Mouse (Mus musculus) intestine, postnatal 0 days (tissue): ENCODE data around the gene Stap2. TPM values are rescaled to one million over a fixed set of nuclear protein-coding genes. Genes with fewer than 3 reads are reported as not detected.

Source experiments
- ATAC-seq: fragments of 200-750 bp; cut with Nextera tagmentation; 2 replicates; pipeline ENCODE4 v1.8.0; 2017; ENCODE audit warnings: mild to moderate bottlenecking, moderate TSS enrichment, moderate library complexity
- H3K27ac ChIP-seq: fragments of 300-500 bp; sonication (generic); 2 replicates; pipeline ENCODE4 v1.5.1; 2014; ENCODE audit warnings: mild to moderate bottlenecking, low read depth, low read length, moderate library complexity
- H3K27me3 ChIP-seq: fragments of 300-500 bp; sonication (generic); replicated peaks from 2 replicates; pipeline ENCODE4 v1.6.1; 2014; ENCODE audit warnings: low read length, mixed read lengths; ENCODE audit not compliant: control insufficient read depth, insufficient read depth
- H3K36me3 ChIP-seq: fragments of 300-500 bp; sonication (generic); 2 replicates; pipeline ENCODE4 v1.6.1; 2014; ENCODE audit warnings: mild to moderate bottlenecking, moderate library complexity; ENCODE audit not compliant: control insufficient read depth, insufficient read depth
- H3K4me1 ChIP-seq: fragments of 300-500 bp; sonication (generic); replicated peaks from 2 replicates; pipeline ENCODE4 v1.6.1; 2014; ENCODE audit warnings: antibody characterized with exemption, low read length, mixed read lengths; ENCODE audit not compliant: control insufficient read depth, insufficient read depth
- H3K4me2 ChIP-seq: fragments of 300-500 bp; sonication (generic); replicated peaks from 2 replicates; pipeline ENCODE4 v1.6.1; 2014; ENCODE audit warnings: low read depth, mild to moderate bottlenecking, moderate library complexity
- H3K4me3 ChIP-seq: fragments of 300-500 bp; sonication (generic); 2 replicates; pipeline ENCODE4 v1.5.1; 2014; ENCODE audit warnings: low read depth, low read length
- H3K9ac ChIP-seq: fragments of 300-500 bp; sonication (generic); 2 replicates; pipeline ENCODE4 v1.6.1; 2014; ENCODE audit warnings: mild to moderate bottlenecking, low read depth, low read length
- H3K9me3 ChIP-seq: fragments of 300-500 bp; sonication (generic); 2 replicates; pipeline ENCODE4 v1.6.1; 2016; ENCODE audit warnings: mixed run types; ENCODE audit not compliant: control insufficient read depth
- CTCF ChIP-seq: sonication (generic); IDR thresholded peaks from 2 replicates; pipeline ENCODE4 v1.5.1; 2016; ENCODE audit warnings: low read depth, mild to moderate bottlenecking, control low read depth, antibody characterized with exemption, moderate library complexity
- WGBS: fragments of 180-500 bp; shearing (Covaris S2); extraction: QIAGEN DNeasy Blood & Tissue Kit; methylation state at CpG from one replicate; pipeline ENCODE4 v1.1.7; 2014; 5-methylcytosine and 5-hydroxymethylcytosine counted together
- polyA plus RNA-seq: library from polyadenylated mRNA; unstranded; fragments of >200 nt; fragmentation: Nextera tagmentation; extraction: Ambion mirVana; gene quantifications from 2 replicates; pipeline ENCODE4 v1.2.1, GENCODE M21; 2015

Stap2 gene
- polyA plus RNA-seq, 1 experiment from 2014 or later = 82.8 TPM

- no peak for TF ChIP-seq CTCF
- H3K36me3 ChIP-seq = no peaks in the 10 kb centered on the region
- 35% methylated on average over 16 of the region's 16 CpGs for WGBS
- H3K4me3 ChIP-seq = no peak overlapping the region
- no peak for ATAC-seq
- 0 out of 2 replicates have a peak, but pooled peaks cover 10% of the 10 kb centered on the region for H3K27me3 ChIP-seq
- H3K9me3 ChIP-seq = no peaks in the 10 kb centered on the region
- H3K9ac ChIP-seq = no peak overlapping the region
- 0 out of 2 replicates have a peak, but pooled peaks cover 2% of the 10 kb centered on the region for H3K4me1 ChIP-seq
- H3K27ac ChIP-seq = no peak overlapping the region
- H3K4me2 ChIP-seq = no peak overlapping the region
These were observed 51.2 kb downstream of the Stap2 start for GRCm38 (mm10) chr17:55954229-55954628.

- Histone ChIP-seq H3K27me3 (0 out of 2 replicates have a peak, but pooled peaks cover 10% of the 10 kb centered on the region), H3K4me3 (no peak overlapping the region), H3K36me3 (no peaks in the 10 kb centered on the region), H3K9me3 (no peaks in the 10 kb centered on the region), H3K4me2 (no peak overlapping the region), H3K27ac (no peak overlapping the region), H3K9ac (no peak overlapping the region), H3K4me1 (0 out of 2 replicates have a peak, but pooled peaks cover 2% of the 10 kb centered on the region)
- ATAC-seq = no peak
- WGBS = 80% methylated on average over 6 of the region's 6 CpGs
- TF ChIP-seq CTCF = no peak
These were observed 51.6 kb downstream of the Stap2 start for GRCm38 (mm10) chr17:55953751-55954150.

GRCm38 (mm10) chr17:55952447-55953027, 52.8 kb downstream of the Stap2 start, which contains the start of gene Ebi3:
TSS of gene Ebi3 (plus strand) at chr17:55952640.
- H3K27me3 ChIP-seq = 0 out of 2 replicates have a peak, but pooled peaks cover 10% of the 10 kb centered on the region
- 65% methylated on average over 6 of the region's 6 CpGs for WGBS
- no peak within 1 kb of the TSS for H3K27ac ChIP-seq
- ATAC-seq = no peak
- H3K4me1 ChIP-seq = no peaks in the 10 kb centered on the region
- no peaks in the 10 kb centered on the region for H3K36me3 ChIP-seq
- H3K4me2 ChIP-seq = no peak within 1 kb of the TSS
- no peak for TF ChIP-seq CTCF
- no peaks in the 10 kb centered on the region for H3K9me3 ChIP-seq
- no peak within 1 kb of the TSS for H3K4me3 ChIP-seq
- H3K9ac ChIP-seq = no peak within 1 kb of the TSS

- Histone ChIP-seq H3K9me3 (no peaks in the 10 kb centered on the region), H3K4me2 (no peak overlapping the region), H3K4me1 (no peaks in the 10 kb centered on the region), H3K27me3 (0 out of 2 replicates have a peak, but pooled peaks cover 10% of the 10 kb centered on the region), H3K9ac (no peak overlapping the region), H3K27ac (no peak overlapping the region), H3K4me3 (no peak overlapping the region), H3K36me3 (no peaks in the 10 kb centered on the region)
- no peak for ATAC-seq
- no peak for TF ChIP-seq CTCF
These were observed 53.3 kb downstream of the Stap2 start for GRCm38 (mm10) chr17:55952041-55952440.

GRCm38 (mm10) chr17:55950601-55951000, 54.8 kb downstream of the Stap2 start:
- Histone ChIP-seq H3K27me3 (0 out of 2 replicates have a peak, but pooled peaks cover 10% of the 10 kb centered on the region), H3K27ac (no peak overlapping the region), H3K9me3 (no peaks in the 10 kb centered on the region), H3K36me3 (no peaks in the 10 kb centered on the region), H3K4me2 (no peak overlapping the region), H3K9ac (no peak overlapping the region), H3K4me3 (no peak overlapping the region), H3K4me1 (no peaks in the 10 kb centered on the region)
- ATAC-seq = no peak
- 73% methylated on average over 9 of the region's 9 CpGs for WGBS
- TF ChIP-seq CTCF = no peak

- Histone ChIP-seq H3K9me3 (no peaks in the 10 kb centered on the region), H3K4me1 (no peaks in the 10 kb centered on the region), H3K9ac (no peak within 1 kb of the TSS), H3K27me3 (0 out of 2 replicates have a peak, but pooled peaks cover 1% of the 10 kb centered on the region), H3K36me3 (no peaks in the 10 kb centered on the region), H3K27ac (no peak within 1 kb of the TSS), H3K4me2 (no peak within 1 kb of the TSS), H3K4me3 (no peak within 1 kb of the TSS)
- TF ChIP-seq CTCF = no peak
- no peak for ATAC-seq
- WGBS = 86% methylated on average over 2 of the region's 2 CpGs
These were observed 56.0 kb downstream of the Stap2 start, which contains the start of gene Zfp119b for GRCm38 (mm10) chr17:55949400-55949799. TSS of gene Zfp119b (minus strand) at chr17:55949500.

- H3K9ac ChIP-seq = no peak overlapping the region
- no peak for TF ChIP-seq CTCF
- 82% methylated on average over 4 of the region's 4 CpGs for WGBS
- ATAC-seq = no peak
- no peaks in the 10 kb centered on the region for H3K9me3 ChIP-seq
- no peak overlapping the region for H3K4me2 ChIP-seq
- no peaks in the 10 kb centered on the region for H3K36me3 ChIP-seq
- H3K4me1 ChIP-seq = no peaks in the 10 kb centered on the region
- no peak overlapping the region for H3K27ac ChIP-seq
- H3K27me3 ChIP-seq = no peaks in the 10 kb centered on the region
- no peak overlapping the region for H3K4me3 ChIP-seq
These were observed 56.7 kb downstream of the Stap2 start for GRCm38 (mm10) chr17:55948647-55949046.

Other genes starting within 250 kb of the Stap2 start
- gene Zfp119a, start 126.7 kb downstream of the Stap2 start, polyA plus RNA-seq = 4.9 and 5.1 TPM in 2 replicates
- gene Zfp959, start 113.5 kb downstream of the Stap2 start, polyA plus RNA-seq = 4.8 and 5.0 TPM in 2 replicates
- gene Zfp119b, start 56.1 kb downstream of the Stap2 start, polyA plus RNA-seq = 3.4 and 3.7 TPM in 2 replicates
- 1.5 and 1.6 TPM in 2 replicates for gene Ebi3, start 52.9 kb downstream of the Stap2 start, polyA plus RNA-seq
- gene Yju2, start 46.5 kb downstream of the Stap2 start, polyA plus RNA-seq = 10.2 and 10.9 TPM in 2 replicates
- 2.7 and 2.9 TPM in 2 replicates for gene Shd, start 35.1 kb downstream of the Stap2 start, polyA plus RNA-seq
- gene Fsd1, start 19.1 kb downstream of the Stap2 start, polyA plus RNA-seq = 3.6 and 4.2 TPM in 2 replicates
- 41.4 and 43.0 TPM in 2 replicates for gene Mpnd, start 127 bp upstream of the Stap2 start, polyA plus RNA-seq
- 92.3 and 97.0 TPM in 2 replicates for gene Sh3gl1, start 31.1 kb upstream of the Stap2 start, polyA plus RNA-seq
- 4.8 and 5.2 TPM in 2 replicates for gene Chaf1a, start 34.9 kb upstream of the Stap2 start, polyA plus RNA-seq
- 42.5 and 47.7 TPM in 2 replicates for gene Ubxn6, start 69.4 kb upstream of the Stap2 start, polyA plus RNA-seq
- 25.9 and 33.6 TPM in 2 replicates for gene Hdgfl2, start 74.0 kb upstream of the Stap2 start, polyA plus RNA-seq
- 0.30 and 0.31 TPM in 2 replicates for gene Plin4, start 104.2 kb upstream of the Stap2 start, polyA plus RNA-seq
- 0.10 TPM in 1 of 2 replicates, not detected in the other for gene Plin5, start 112.0 kb upstream of the Stap2 start, polyA plus RNA-seq
- gene Lrg1, start 116.4 kb upstream of the Stap2 start, polyA plus RNA-seq = 3.6 and 3.9 TPM in 2 replicates
- 0.94 and 1.1 TPM in 2 replicates for gene Sema6b, start 134.8 kb upstream of the Stap2 start, polyA plus RNA-seq
- gene Tnfaip8l1, start 156.9 kb upstream of the Stap2 start, polyA plus RNA-seq = 4.6 and 5.1 TPM in 2 replicates
- gene Mydgf, start 178.3 kb upstream of the Stap2 start, polyA plus RNA-seq = 83.5 and 90.5 TPM in 2 replicates
- 10.6 and 12.0 TPM in 2 replicates for gene Dpp9, start 213.3 kb upstream of the Stap2 start, polyA plus RNA-seq